Mouse (Mus musculus): ENCODE results near the gene Lst1. TPM values are rescaled to one million over a fixed set of nuclear protein-coding genes. Genes with fewer than 3 reads are reported as not detected.

Lst1 gene
- polyA plus RNA-seq, 1 experiment from 2014 or later: 8.0 TPM

DNA sequence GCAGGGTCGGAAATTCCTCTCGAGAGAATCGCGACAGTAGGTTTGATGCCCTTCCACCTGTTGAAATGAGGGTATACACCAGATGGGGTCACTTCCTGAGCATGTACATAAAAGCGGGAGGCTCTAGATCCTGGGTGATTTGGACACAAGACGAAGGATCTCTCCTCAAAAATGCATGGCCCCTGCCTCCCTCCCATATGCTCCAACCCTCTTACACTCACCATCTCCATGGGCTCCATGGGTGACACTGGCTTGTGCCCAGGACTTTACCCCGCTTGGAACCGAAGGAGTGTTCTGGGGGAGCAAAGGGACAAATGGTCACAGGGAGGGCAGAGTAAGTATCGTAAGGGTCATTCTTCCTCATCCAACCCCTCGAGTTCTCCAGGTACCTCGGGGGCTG, 26.8 kb downstream of the Lst1 start:
- Histone ChIP-seq H3K27ac (ENCODE audit: low read depth, low read length) (no peak overlapping the region), H3K36me3 (ENCODE audit: control insufficient read depth, insufficient read depth, low read length) (peaks cover 62% of the 10 kb centered on the region), H3K4me1 (ENCODE audit: control insufficient read depth, insufficient read depth, low read length) (peaks cover 18% of the 10 kb centered on the region), H3K9ac (ENCODE audit: low read length) (no peak overlapping the region), H3K4me3 (ENCODE audit: low read depth, low read length) (no peak overlapping the region; the same call in 1 of the 2 replicates), H3K27me3 (replicated peaks; ENCODE audit: control insufficient read depth, insufficient read depth, low read length) (no peaks in the 10 kb centered on the region), H3K9me3 (replicated peaks; ENCODE audit: control insufficient read depth, low read length) (no peaks in the 10 kb centered on the region), H3K4me2 (ENCODE audit: low read length) (no peak overlapping the region)
- no peak for ATAC-seq
- 86% methylated on average over 11 of the region's 11 CpGs for WGBS
- no peak for DNase-seq (ENCODE audit: low spot score)

GRCm38 (mm10) chr17:35159638-35160037, 28.6 kb downstream of the Lst1 start:
- Histone ChIP-seq H3K36me3 (ENCODE audit: control insufficient read depth, insufficient read depth, low read length) (peaks cover 80% of the 10 kb centered on the region), H3K9me3 (replicated peaks; ENCODE audit: control insufficient read depth, low read length) (no peaks in the 10 kb centered on the region), H3K4me2 (ENCODE audit: low read length) (no peak overlapping the region), H3K4me1 (ENCODE audit: control insufficient read depth, insufficient read depth, low read length) (peaks cover 12% of the 10 kb centered on the region), H3K27me3 (replicated peaks; ENCODE audit: control insufficient read depth, insufficient read depth, low read length) (no peaks in the 10 kb centered on the region), H3K27ac (ENCODE audit: low read depth, low read length) (no peak overlapping the region), H3K4me3 (ENCODE audit: low read depth, low read length) (no peak overlapping the region), H3K9ac (ENCODE audit: low read length) (no peak overlapping the region)
- DNase-seq (ENCODE audit: low spot score) (no peak), ATAC-seq (no peak)
- WGBS: 83% methylated on average over 7 of the region's 7 CpGs

DNA sequence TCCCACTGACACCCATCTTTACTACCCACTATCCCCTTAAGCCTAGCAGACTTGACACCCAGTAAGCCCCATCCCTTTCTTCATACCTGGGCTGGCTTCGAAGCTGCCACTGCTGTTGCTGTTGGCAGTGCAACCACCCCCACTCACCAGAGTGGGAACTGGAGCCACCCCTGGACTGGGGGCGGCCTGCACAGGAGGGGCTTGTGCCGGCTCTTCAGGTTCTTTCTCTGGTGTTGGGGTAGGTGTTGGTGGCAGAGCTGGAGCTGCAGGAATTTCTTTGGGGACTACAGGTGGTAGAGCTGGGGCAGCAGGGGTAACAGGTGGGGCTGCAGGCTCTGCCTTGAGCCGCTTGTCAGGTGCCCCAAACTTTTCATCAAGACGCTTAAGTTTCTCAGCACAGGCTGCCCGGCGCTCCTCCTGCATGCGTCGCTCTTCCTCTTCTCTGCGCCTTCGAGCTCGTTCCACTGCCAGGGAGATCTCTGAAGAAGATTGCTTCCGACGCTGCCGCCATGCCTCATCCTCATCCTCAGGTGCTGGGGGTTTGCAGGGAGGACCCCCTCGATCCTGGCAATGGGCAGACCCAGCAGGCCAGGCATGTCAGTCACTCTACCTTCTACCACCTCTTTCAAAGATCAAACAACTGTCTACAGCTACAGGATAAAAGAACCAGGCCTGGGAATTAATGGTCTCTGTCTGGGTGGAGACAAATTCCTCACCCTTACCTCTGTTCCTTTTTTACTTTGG, 29.2 kb downstream of the Lst1 start:
- no peak overlapping the region for H3K9ac ChIP-seq (ENCODE audit: low read length)
- H3K36me3 ChIP-seq (ENCODE audit: control insufficient read depth, insufficient read depth, low read length): peaks cover 86% of the 10 kb centered on the region
- no peaks in the 10 kb centered on the region for H3K27me3 ChIP-seq (replicated peaks; ENCODE audit: control insufficient read depth, insufficient read depth, low read length)
- no peak for ATAC-seq
- H3K27ac ChIP-seq (ENCODE audit: low read depth, low read length): no peak overlapping the region
- 94% methylated on average over 16 of the region's 16 CpGs for WGBS
- DNase-seq (ENCODE audit: low spot score): no peak
- H3K4me3 ChIP-seq (ENCODE audit: low read depth, low read length): no peak overlapping the region
- no peaks in the 10 kb centered on the region for H3K9me3 ChIP-seq (replicated peaks; ENCODE audit: control insufficient read depth, low read length)
- H3K4me1 ChIP-seq (ENCODE audit: control insufficient read depth, insufficient read depth, low read length): peaks cover 12% of the 10 kb centered on the region
- no peak overlapping the region for H3K4me2 ChIP-seq (ENCODE audit: low read length)

GRCm38 (mm10) chr17:35157661-35158175, 30.5 kb downstream of the Lst1 start:
- 87% methylated on average over 8 of the region's 8 CpGs for WGBS
- H3K4me2 ChIP-seq (ENCODE audit: low read length): no peak overlapping the region
- DNase-seq (ENCODE audit: low spot score): no peak

GRCm38 (mm10) chr17:35157254-35157653, 31.0 kb downstream of the Lst1 start:
- Histone ChIP-seq H3K4me3 (ENCODE audit: low read depth, low read length) (no peak overlapping the region), H3K9ac (ENCODE audit: low read length) (no peak overlapping the region), H3K4me2 (ENCODE audit: low read length) (no peak overlapping the region), H3K27me3 (replicated peaks; ENCODE audit: control insufficient read depth, insufficient read depth, low read length) (no peaks in the 10 kb centered on the region), H3K9me3 (replicated peaks; ENCODE audit: control insufficient read depth, low read length) (no peaks in the 10 kb centered on the region), H3K27ac (ENCODE audit: low read depth, low read length) (no peak overlapping the region), H3K4me1 (ENCODE audit: control insufficient read depth, insufficient read depth, low read length) (peaks cover 4% of the 10 kb centered on the region), H3K36me3 (ENCODE audit: control insufficient read depth, insufficient read depth, low read length) (peaks cover 100% of the 10 kb centered on the region)
- no peak for ATAC-seq
- no peak for DNase-seq (ENCODE audit: low spot score)
- 93% methylated on average over 8 of the region's 8 CpGs for WGBS

More at GRCm38 (mm10) chr17:35157661-35158175, 30.5 kb downstream of the Lst1 start:
- Histone ChIP-seq H3K4me3 (ENCODE audit: low read depth, low read length) (no peak overlapping the region), H3K9me3 (replicated peaks; ENCODE audit: control insufficient read depth, low read length) (no peaks in the 10 kb centered on the region), H3K9ac (ENCODE audit: low read length) (no peak overlapping the region), H3K36me3 (ENCODE audit: control insufficient read depth, insufficient read depth, low read length) (peaks cover 99% of the 10 kb centered on the region), H3K4me1 (ENCODE audit: control insufficient read depth, insufficient read depth, low read length) (peaks cover 8% of the 10 kb centered on the region), H3K27ac (ENCODE audit: low read depth, low read length) (no peak overlapping the region), H3K27me3 (replicated peaks; ENCODE audit: control insufficient read depth, insufficient read depth, low read length) (no peaks in the 10 kb centered on the region)
- no peak for ATAC-seq

DNA sequence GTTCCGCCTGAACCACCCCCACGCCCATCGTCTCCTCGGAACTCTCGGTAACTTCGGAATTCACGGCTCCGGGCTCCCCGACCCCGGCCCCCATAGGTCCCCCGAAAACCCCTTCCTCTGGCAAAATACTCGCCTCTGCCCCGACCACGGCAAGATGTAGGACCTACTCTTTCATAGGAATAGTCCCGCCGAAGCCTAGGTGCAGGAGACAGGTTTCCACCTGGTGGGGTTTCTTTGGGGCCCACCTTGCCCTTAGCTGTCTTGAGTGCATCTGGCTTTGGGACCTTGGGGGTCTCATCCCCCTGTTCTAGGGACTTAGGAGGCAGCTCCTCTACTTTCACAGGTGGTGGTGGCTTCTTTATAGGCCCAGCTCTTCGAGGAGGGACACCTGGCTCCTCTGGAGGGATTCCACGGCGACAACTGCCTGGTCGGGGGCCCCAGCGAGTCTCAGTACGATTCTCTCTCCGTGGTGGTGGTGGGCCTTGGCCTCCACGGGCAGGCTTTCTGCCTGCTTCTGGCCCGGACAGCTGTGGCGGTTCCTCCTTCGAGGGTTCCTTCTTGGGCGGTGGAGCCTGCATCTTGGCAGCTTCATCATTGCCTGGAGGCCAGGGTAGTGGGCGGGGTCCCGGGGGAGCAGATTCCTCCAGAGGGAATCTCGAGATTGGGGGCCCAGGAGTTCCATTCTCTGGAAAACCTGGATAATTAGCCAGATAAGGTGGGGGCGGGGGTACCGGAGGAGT, 31.6 kb downstream of the Lst1 start:
- DNase-seq (ENCODE audit: low spot score) (no peak), ATAC-seq (no peak)
- no peak overlapping the region for H3K4me3 ChIP-seq (ENCODE audit: low read depth, low read length)
- H3K4me2 ChIP-seq (ENCODE audit: low read length): no peak overlapping the region
- no peaks in the 10 kb centered on the region for H3K9me3 ChIP-seq (replicated peaks; ENCODE audit: control insufficient read depth, low read length)
- no peaks in the 10 kb centered on the region for H3K4me1 ChIP-seq (ENCODE audit: control insufficient read depth, insufficient read depth, low read length)
- H3K27ac ChIP-seq (ENCODE audit: low read depth, low read length): no peak overlapping the region
- no peaks in the 10 kb centered on the region for H3K27me3 ChIP-seq (replicated peaks; ENCODE audit: control insufficient read depth, insufficient read depth, low read length)
- H3K9ac ChIP-seq (ENCODE audit: low read length): no peak overlapping the region
- H3K36me3 ChIP-seq (ENCODE audit: control insufficient read depth, insufficient read depth, low read length): peaks cover 100% of the 10 kb centered on the region
- WGBS: 92% methylated on average over 33 of the region's 33 CpGs

- WGBS: 90% methylated on average over 12 of the region's 12 CpGs
- Histone ChIP-seq H3K4me2 (ENCODE audit: low read length) (no peak overlapping the region), H3K27me3 (replicated peaks; ENCODE audit: control insufficient read depth, insufficient read depth, low read length) (no peaks in the 10 kb centered on the region), H3K9ac (ENCODE audit: low read length) (no peak overlapping the region), H3K27ac (ENCODE audit: low read depth, low read length) (no peak overlapping the region), H3K36me3 (ENCODE audit: control insufficient read depth, insufficient read depth, low read length) (peaks cover 100% of the 10 kb centered on the region), H3K4me3 (ENCODE audit: low read depth, low read length) (no peak overlapping the region), H3K9me3 (replicated peaks; ENCODE audit: control insufficient read depth, low read length) (no peaks in the 10 kb centered on the region), H3K4me1 (ENCODE audit: control insufficient read depth, insufficient read depth, low read length) (no peaks in the 10 kb centered on the region)
- DNase-seq (ENCODE audit: low spot score): no peak
- ATAC-seq: no peak
Observed at GRCm38 (mm10) chr17:35155451-35155850, 32.8 kb downstream of the Lst1 start.

- no peak overlapping the region for H3K9ac ChIP-seq (ENCODE audit: low read length)
- no peaks in the 10 kb centered on the region for H3K4me1 ChIP-seq (ENCODE audit: control insufficient read depth, insufficient read depth, low read length)
- H3K4me3 ChIP-seq (ENCODE audit: low read depth, low read length): no peak overlapping the region
- H3K36me3 ChIP-seq (ENCODE audit: control insufficient read depth, insufficient read depth, low read length): peaks cover 100% of the 10 kb centered on the region
- 83% methylated on average over 7 of the region's 7 CpGs for WGBS
- ATAC-seq: no peak
- no peaks in the 10 kb centered on the region for H3K9me3 ChIP-seq (replicated peaks; ENCODE audit: control insufficient read depth, low read length)
- no peak overlapping the region for H3K27ac ChIP-seq (ENCODE audit: low read depth, low read length)
- H3K4me2 ChIP-seq (ENCODE audit: low read length): no peak overlapping the region
- no peaks in the 10 kb centered on the region for H3K27me3 ChIP-seq (replicated peaks; ENCODE audit: control insufficient read depth, insufficient read depth, low read length)
- DNase-seq (ENCODE audit: low spot score): no peak
Observed at GRCm38 (mm10) chr17:35154616-35155015, 33.6 kb downstream of the Lst1 start.

- ATAC-seq (no peak), DNase-seq (ENCODE audit: low spot score) (no peak)
- Histone ChIP-seq H3K27me3 (replicated peaks; ENCODE audit: control insufficient read depth, insufficient read depth, low read length) (no peaks in the 10 kb centered on the region), H3K4me3 (ENCODE audit: low read depth, low read length) (no peak overlapping the region), H3K4me2 (ENCODE audit: low read length) (no peak overlapping the region), H3K27ac (ENCODE audit: low read depth, low read length) (no peak overlapping the region), H3K4me1 (ENCODE audit: control insufficient read depth, insufficient read depth, low read length) (no peaks in the 10 kb centered on the region), H3K9me3 (replicated peaks; ENCODE audit: control insufficient read depth, low read length) (no peaks in the 10 kb centered on the region), H3K36me3 (ENCODE audit: control insufficient read depth, insufficient read depth, low read length) (peaks cover 100% of the 10 kb centered on the region), H3K9ac (ENCODE audit: low read length) (no peak overlapping the region)
- 91% methylated on average over 4 of the region's 4 CpGs for WGBS
Observed at GRCm38 (mm10) chr17:35153931-35154330, 34.3 kb downstream of the Lst1 start.
